8 mouse cellular contexts compared by ENCODE assay signal in the genomic region with DNA sequence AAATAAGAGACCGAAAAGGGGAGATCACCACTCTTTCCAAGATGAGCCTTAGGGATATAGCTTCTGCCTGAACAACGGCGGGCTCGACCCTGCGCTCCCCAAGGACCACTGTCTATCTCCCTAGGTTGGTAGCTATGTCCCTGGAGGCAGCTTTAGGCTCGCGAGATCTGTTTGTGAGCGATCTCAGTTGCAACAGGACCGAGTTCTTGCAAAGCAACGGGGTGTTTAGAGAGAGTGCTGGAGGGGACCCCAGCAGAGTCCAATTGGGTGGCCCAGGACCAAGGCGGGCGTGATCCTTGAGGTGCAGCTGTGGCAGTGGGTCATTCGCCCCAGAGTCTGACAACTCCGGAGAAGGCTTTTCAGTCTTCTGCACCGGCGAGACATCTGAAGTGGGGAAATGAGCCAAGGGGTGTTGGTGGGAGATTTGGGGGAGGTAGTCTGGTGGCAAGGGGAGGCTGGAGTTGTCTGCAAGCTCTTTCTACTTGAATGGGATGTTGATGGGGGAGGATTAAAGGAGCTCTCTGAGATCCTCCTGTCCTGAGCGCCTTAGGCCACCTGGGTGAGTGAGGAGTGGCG. TPM values are rescaled to one million over a fixed set of nuclear protein-coding genes. Genes with fewer than 3 reads are reported as not detected.
DNase-seq lines count a peak whose midpoint lies in the region; ATAC-seq and TF ChIP-seq lines count a peak whose summit lies in the region.

No protein-coding gene starts in this region.

- intact Hi-C loops in left cerebral cortex, postnatal 25 days (cut with DNase I), result no loop called here

- H3K36me3 ChIP-seq in liver, embryonic 11.5 days (ENCODE audit: control insufficient read depth, insufficient read depth, low read length), result no peaks in the 10 kb centered on the region
- peaks cover 6% of the 10 kb centered on the region; the same call in 1 of the 2 replicates for H3K36me3 ChIP-seq in forebrain, embryonic 11.5 days (ENCODE audit: control insufficient read depth, insufficient read depth, low read length)
- peaks cover 10% of the 10 kb centered on the region; the same call in 1 of the 2 replicates for H3K36me3 ChIP-seq in limb, embryonic 12.5 days
- no peaks in the 10 kb centered on the region for H3K36me3 ChIP-seq in small intestine, adult 2 months (ENCODE audit: control insufficient read depth, insufficient read depth, low read length)

- H3K4me1 ChIP-seq in liver, embryonic 11.5 days (replicated peaks; ENCODE audit: control insufficient read depth, insufficient read depth, low read length), result no peaks in the 10 kb centered on the region
- H3K4me1 ChIP-seq in forebrain, embryonic 11.5 days (replicated peaks; ENCODE audit: control insufficient read depth, insufficient read depth, low read length), result peaks cover 22% of the 10 kb centered on the region
- peaks cover 43% of the 10 kb centered on the region for H3K4me1 ChIP-seq in limb, embryonic 12.5 days (replicated peaks)
- no peaks in the 10 kb centered on the region; the same call in 1 of the 2 replicates for H3K4me1 ChIP-seq in small intestine, adult 2 months (ENCODE audit: control insufficient read depth, insufficient read depth, insufficient read length, low read length)

- no peak for TF ChIP-seq CTCF in small intestine, adult 2 months (IDR thresholded peaks at IDR 0.05; ENCODE audit: extremely low read depth, insufficient read length, insufficient replicate concordance, low read depth, low read length)

- no peak for ATAC-seq in liver, embryonic 11.5 days (replicated peaks; ENCODE audit: low FRiP score)
- ATAC-seq in forebrain, embryonic 11.5 days (replicated peaks; ENCODE audit: low FRiP score), result peak; percentile 32; the same call in 1 of the 2 replicates
- ATAC-seq in limb, embryonic 12.5 days (ENCODE audit: insufficient number of reproducible peaks, insufficient read depth, low FRiP score, low TSS enrichment, low read depth), result peak; percentile 22; the same call in 1 of the 2 replicates
- no peak for ATAC-seq in CD4-positive, CD25-positive, alpha-beta regulatory T cell, adult 4 months

- H3K4me3 ChIP-seq in liver, embryonic 11.5 days (ENCODE audit: low read depth, low read length), result peak overlapping the region; percentile 55
- H3K4me3 ChIP-seq in forebrain, embryonic 11.5 days (ENCODE audit: low read depth, low read length), result peak overlapping the region; percentile 87
- H3K4me3 ChIP-seq in limb, embryonic 12.5 days (replicated peaks), result peak overlapping the region; percentile 88
- peak overlapping the region; percentile 20 for H3K4me3 ChIP-seq in small intestine, adult 2 months (ENCODE audit: low read depth, low read length)

- H3K9ac ChIP-seq in liver, embryonic 11.5 days (ENCODE audit: low read depth, low read length), result no peak overlapping the region
- peak overlapping the region; percentile 96 for H3K9ac ChIP-seq in forebrain, embryonic 11.5 days (ENCODE audit: low read length)
- peak overlapping the region; percentile 90 for H3K9ac ChIP-seq in limb, embryonic 12.5 days (replicated peaks)

- H3K4me2 ChIP-seq in liver, embryonic 11.5 days, result peak overlapping the region; percentile 75
- H3K4me2 ChIP-seq in forebrain, embryonic 11.5 days (ENCODE audit: low read depth, low read length, severe bottlenecking), result peak overlapping the region; percentile 86
- peak overlapping the region; percentile 79 for H3K4me2 ChIP-seq in limb, embryonic 12.5 days

- TF ChIP-seq POLR2A in small intestine, adult 2 months (IDR thresholded peaks at IDR 0.05; ENCODE audit: low read depth, low read length), result no peak

- peaks cover 52% of the 10 kb centered on the region for H3K27me3 ChIP-seq in liver, embryonic 11.5 days (replicated peaks; ENCODE audit: control insufficient read depth, insufficient read depth, low read length)
- H3K27me3 ChIP-seq in forebrain, embryonic 11.5 days (ENCODE audit: control insufficient read depth, insufficient read depth, low read length), result no peaks in the 10 kb centered on the region
- H3K27me3 ChIP-seq in limb, embryonic 12.5 days, result no peaks in the 10 kb centered on the region
- H3K27me3 ChIP-seq in small intestine, adult 2 months (ENCODE audit: control insufficient read depth, insufficient read depth, low read length), result peaks cover 34% of the 10 kb centered on the region

- DNase-seq in liver, embryonic 11.5 days (ENCODE audit: low spot score), result no peak
- no peak for DNase-seq in liver
- DNase-seq in forebrain, embryonic 11.5 days (ENCODE audit: low spot score), result peak; percentile 73
- no peak for DNase-seq in left cerebral cortex, adult 9 months (ENCODE audit: low spot score in 2 of 2)
- DNase-seq in left cerebral cortex, postnatal 25 days (ENCODE audit: low spot score in 2 of 2), result no peak

- H3K9me3 ChIP-seq in liver, embryonic 11.5 days (ENCODE audit: control insufficient read depth, low read length), result no peaks in the 10 kb centered on the region; the same call in 1 of the 2 replicates
- no peaks in the 10 kb centered on the region for H3K9me3 ChIP-seq in forebrain, embryonic 11.5 days (ENCODE audit: control insufficient read depth, low read length)
- H3K9me3 ChIP-seq in limb, embryonic 12.5 days, result no peaks in the 10 kb centered on the region

- no peak overlapping the region for H3K27ac ChIP-seq in liver, embryonic 11.5 days (ENCODE audit: low read depth, low read length)
- peak overlapping the region; percentile 89 for H3K27ac ChIP-seq in forebrain, embryonic 11.5 days (ENCODE audit: low read depth, low read length)
- peak overlapping the region; percentile 99 for H3K27ac ChIP-seq in limb, embryonic 12.5 days
- H3K27ac ChIP-seq in small intestine, adult 2 months (ENCODE audit: insufficient read depth, low read depth, low read length), result no peak overlapping the region

- WGBS in liver, embryonic 11.5 days, result 5% methylated on average over 18 of the region's 18 CpGs
- WGBS in forebrain, embryonic 11.5 days, result 2% methylated on average over 18 of the region's 18 CpGs
- WGBS in limb, embryonic 12.5 days, result 1% methylated on average over 18 of the region's 18 CpGs
- WGBS in small intestine, adult 2 months, result 18% methylated on average over 18 of the region's 18 CpGs

RNA-seq across cellular contexts. Expression of a gene that starts 15.2 kb away (rescaled TPM):
- 2.8 and 3.0 TPM in 2 replicates for polyA plus RNA-seq in liver, embryonic 11.5 days (2014; fragmentation: Nextera tagmentation; extraction: Ambion mirVana)
- 37.0 and 40.5 TPM in 2 replicates for polyA plus RNA-seq in forebrain, embryonic 11.5 days (2014; fragmentation: Nextera tagmentation; extraction: Ambion mirVana)
- polyA plus RNA-seq in limb, embryonic 12.5 days (2016; fragmentation: Nextera tagmentation; extraction: Ambion mirVana), result 24.1 and 26.7 TPM in 2 replicates
- 10.8 and 11.1 TPM in 2 replicates for polyA plus RNA-seq in small intestine, adult 2 months (2012; rRNA removed)
- polyA plus RNA-seq in CD4-positive, CD25-positive, alpha-beta regulatory T cell, adult 4 months (2017; shearing (Covaris generic)), result not detected
- 10 to 100 TPM; 62.3 to 66.1 TPM for total RNA-seq in left cerebral cortex, postnatal 25 days (2021)

Comparison
In these comparisons a context has a peak if more than half of its experiments do, and no peak if none do; other contexts are left out.
1. ATAC-seq: peak in forebrain, embryonic 11.5 days (single experiment) and limb, embryonic 12.5 days (single experiment); none in liver, embryonic 11.5 days (single experiment) and CD4-positive, CD25-positive, alpha-beta regulatory T cell, adult 4 months (single experiment).
2. H3K27ac ChIP-seq: peak in forebrain, embryonic 11.5 days (single experiment) and limb, embryonic 12.5 days (single experiment); none in liver, embryonic 11.5 days (single experiment) and small intestine, adult 2 months (single experiment).
3. H3K4me3 ChIP-seq: peak in every context shown above with its lines; median percentile 88 in limb, embryonic 12.5 days; 87 in forebrain, embryonic 11.5 days; 55 in liver, embryonic 11.5 days; 20 in small intestine, adult 2 months.
4. Peak in every context shown above with its lines, with median percentiles within 50 percentile points of each other: H3K4me2 ChIP-seq.